In genomic region chr7:122219315-122219801, GRCm38 (mm10) we compare ENCODE assay signal across 8 mouse cellular contexts. TPM values are rescaled to one million over a fixed set of nuclear protein-coding genes. Genes with fewer than 3 reads are reported as not detected.
DNase-seq lines count a peak whose midpoint lies in the region; ATAC-seq and TF ChIP-seq lines count a peak whose summit lies in the region.
"Had no signal": no experiment of that assay in that cellular context is flagged by ENCODE, and none has a peak within 500 bp of the region (broad histone marks: within the 10 kb centered on the region; RNA-seq: fewer than 3 reads in every experiment).

Gene Chp2 (plus strand): TSS chr7:122219496.

- ATAC-seq in embryonic facial prominence, embryonic 11.5 days (replicated peaks; ENCODE audit: insufficient number of reproducible peaks, low FRiP score, low TSS enrichment, low read depth) = no peak
- no peak for ATAC-seq in hindbrain, postnatal 0 days
- no peak; the same call in 1 of the 2 replicates for ATAC-seq in liver, embryonic 11.5 days (replicated peaks; ENCODE audit: low FRiP score)
- no peak for ATAC-seq in neural tube, embryonic 12.5 days (ENCODE audit: low FRiP score, low read depth)
- ATAC-seq in megakaryocyte-erythroid progenitor cell, adult 5-6 weeks (replicated peaks; ENCODE audit: low FRiP score, low TSS enrichment, poor library complexity, severe bottlenecking) = no peak

- peak within 1 kb of the TSS; percentile 13 for H3K4me2 ChIP-seq in embryonic facial prominence, embryonic 11.5 days (ENCODE audit: low read depth, low read length)
- H3K4me2 ChIP-seq in hindbrain, postnatal 0 days (ENCODE audit: low read depth, low read length) = peak within 1 kb of the TSS; percentile 45
- peak within 1 kb of the TSS; percentile 46 for H3K4me2 ChIP-seq in liver, embryonic 11.5 days
- H3K4me2 ChIP-seq in neural tube, embryonic 12.5 days (replicated peaks) = peak within 1 kb of the TSS; percentile 44

- no peaks in the 10 kb centered on the region for H3K27me3 ChIP-seq in embryonic facial prominence, embryonic 11.5 days (ENCODE audit: control insufficient read depth, insufficient read depth, low read length)
- H3K27me3 ChIP-seq in hindbrain, postnatal 0 days (ENCODE audit: insufficient read depth, low read length) = no peaks in the 10 kb centered on the region
- H3K27me3 ChIP-seq in liver, embryonic 11.5 days (replicated peaks; ENCODE audit: control insufficient read depth, insufficient read depth, low read length) = peaks cover 5% of the 10 kb centered on the region
- H3K27me3 ChIP-seq in neural tube, embryonic 12.5 days (replicated peaks) = no peaks in the 10 kb centered on the region

- H3K27ac ChIP-seq in embryonic facial prominence, embryonic 11.5 days (replicated peaks; ENCODE audit: low read depth, low read length) = no peak within 1 kb of the TSS
- no peak within 1 kb of the TSS for H3K27ac ChIP-seq in hindbrain, postnatal 0 days
- no peak within 1 kb of the TSS for H3K27ac ChIP-seq in liver, embryonic 11.5 days (ENCODE audit: low read depth, low read length)
- H3K27ac ChIP-seq in neural tube, embryonic 12.5 days = no peak within 1 kb of the TSS

- TF ChIP-seq CTCF in hindbrain, postnatal 0 days (IDR thresholded peaks at IDR 0.05; ENCODE audit: low read depth) = no peak

- DNase-seq in embryonic facial prominence, embryonic 11.5 days (ENCODE audit: low spot score) = no peak
- DNase-seq in gastrocnemius, postnatal 36 days = peak; percentile 33 to 35
- DNase-seq in hindbrain, postnatal 0 days (ENCODE audit: low spot score) = no peak
- DNase-seq in liver, embryonic 11.5 days (ENCODE audit: low spot score) = no peak
- DNase-seq in cerebellum, adult 9-11 months = no peak

- H3K4me3 ChIP-seq in embryonic facial prominence, embryonic 11.5 days (ENCODE audit: low read depth, low read length) = no peak within 1 kb of the TSS
- peak within 1 kb of the TSS; percentile 13; the same call in 1 of the 2 replicates for H3K4me3 ChIP-seq in hindbrain, postnatal 0 days (ENCODE audit: low read length)
- H3K4me3 ChIP-seq in liver, embryonic 11.5 days (ENCODE audit: low read depth, low read length) = 0 out of 2 replicates have a peak within 1 kb of the TSS, but pooled peaks have one; percentile 13
- H3K4me3 ChIP-seq in neural tube, embryonic 12.5 days = no peak within 1 kb of the TSS

- no peaks in the 10 kb centered on the region for H3K9me3 ChIP-seq in embryonic facial prominence, embryonic 11.5 days (replicated peaks; ENCODE audit: control insufficient read depth, low read length)
- no peaks in the 10 kb centered on the region for H3K9me3 ChIP-seq in hindbrain, postnatal 0 days (ENCODE audit: low read length)
- no peaks in the 10 kb centered on the region for H3K9me3 ChIP-seq in liver, embryonic 11.5 days (ENCODE audit: control insufficient read depth, low read length)
- H3K9me3 ChIP-seq in neural tube, embryonic 12.5 days = no peaks in the 10 kb centered on the region

- 29% methylated on average over 20 of the region's 20 CpGs for WGBS in embryonic facial prominence, embryonic 11.5 days
- WGBS in hindbrain, postnatal 0 days = 29% methylated on average over 20 of the region's 20 CpGs
- 21% methylated on average over 20 of the region's 20 CpGs for WGBS in liver, embryonic 11.5 days
- WGBS in neural tube, embryonic 12.5 days = 30% methylated on average over 20 of the region's 20 CpGs

- no peak within 1 kb of the TSS for H3K9ac ChIP-seq in embryonic facial prominence, embryonic 11.5 days (replicated peaks; ENCODE audit: low read length)
- H3K9ac ChIP-seq in hindbrain, postnatal 0 days (replicated peaks; ENCODE audit: low read length) = 0 out of 2 replicates have a peak within 1 kb of the TSS, but pooled peaks have one; percentile 19
- no peak within 1 kb of the TSS for H3K9ac ChIP-seq in liver, embryonic 11.5 days (ENCODE audit: low read depth, low read length)
- H3K9ac ChIP-seq in neural tube, embryonic 12.5 days = no peak within 1 kb of the TSS

- H3K36me3 ChIP-seq in embryonic facial prominence, embryonic 11.5 days (replicated peaks; ENCODE audit: control insufficient read depth, insufficient read depth, low read depth, low read length) = no peaks in the 10 kb centered on the region
- no peaks in the 10 kb centered on the region for H3K36me3 ChIP-seq in hindbrain, postnatal 0 days (ENCODE audit: insufficient read depth, low read length)
- H3K36me3 ChIP-seq in liver, embryonic 11.5 days (ENCODE audit: control insufficient read depth, insufficient read depth, low read length) = no peaks in the 10 kb centered on the region
- no peaks in the 10 kb centered on the region for H3K36me3 ChIP-seq in neural tube, embryonic 12.5 days

- H3K4me1 ChIP-seq in embryonic facial prominence, embryonic 11.5 days (ENCODE audit: control insufficient read depth, insufficient read depth, low read length) = no peaks in the 10 kb centered on the region; the same call in 1 of the 2 replicates
- no peaks in the 10 kb centered on the region for H3K4me1 ChIP-seq in hindbrain, postnatal 0 days (ENCODE audit: insufficient read depth, low read length)
- H3K4me1 ChIP-seq in liver, embryonic 11.5 days (replicated peaks; ENCODE audit: control insufficient read depth, insufficient read depth, low read length) = no peaks in the 10 kb centered on the region; the same call in 1 of the 2 replicates
- no peaks in the 10 kb centered on the region for H3K4me1 ChIP-seq in neural tube, embryonic 12.5 days

- intact Hi-C loops in gastrocnemius, postnatal 36 days (cut with DNase I) = no loop called here

RNA-seq across cellular contexts. Expression of gene Chp2, which starts in this region (rescaled TPM):
- polyA plus RNA-seq in embryonic facial prominence, embryonic 11.5 days (2014; fragmentation: Nextera tagmentation; extraction: Ambion mirVana) = not detected in 2 replicates
- 1 to 10 TPM; 4.5 to 5.3 TPM for total RNA-seq in gastrocnemius, postnatal 36 days (2021)
- total RNA-seq in hindbrain, postnatal 0 days (2014; rRNA removed) = 0.78 and 1.0 TPM in 2 replicates
- polyA plus RNA-seq in hindbrain, postnatal 0 days (2015; fragmentation: Nextera tagmentation; extraction: Ambion mirVana) = 1.3 and 1.4 TPM in 2 replicates
- 0.12 TPM in 1 of 2 replicates, not detected in the other for polyA plus RNA-seq in liver, embryonic 11.5 days (2014; fragmentation: Nextera tagmentation; extraction: Ambion mirVana)
- polyA plus RNA-seq in neural tube, embryonic 12.5 days (2016; fragmentation: Nextera tagmentation; extraction: Ambion mirVana) = 0.39 and 0.50 TPM in 2 replicates
- total RNA-seq in megakaryocyte-erythroid progenitor cell, adult 5-6 weeks (2014; fragmentation: Nextera tagmentation) = not detected in 2 replicates
- total RNA-seq in megakaryocyte-erythroid progenitor cell, adult 5-6 weeks (2017) = not detected in 2 replicates
- total RNA-seq: neutrophil, adult 5-6 weeks had no signal

Comparison
In these comparisons a context has a peak if more than half of its experiments do, and no peak if none do; other contexts are left out.
1. DNase-seq: peak in gastrocnemius, postnatal 36 days (2 of 2); none in embryonic facial prominence, embryonic 11.5 days (single experiment), hindbrain, postnatal 0 days (single experiment), liver, embryonic 11.5 days (single experiment) and cerebellum, adult 9-11 months (single experiment).
2. H3K4me3 ChIP-seq: peak in hindbrain, postnatal 0 days (single experiment) and liver, embryonic 11.5 days (single experiment); none in embryonic facial prominence, embryonic 11.5 days (single experiment) and neural tube, embryonic 12.5 days (single experiment).
3. Peak in every context shown above with its lines, with median percentiles within 50 percentile points of each other: H3K4me2 ChIP-seq.